Mouse (Mus musculus) mouse embryonic stem cell (cell line): Measurements from ENCODE around the gene Uqcc2.

Source experiments
- in situ Hi-C, 2 experiments: fragments of 300-500 bp; cut with MboI; formaldehyde crosslinking; loops; 1 replicate in 1 of 2; 3 replicates in 1 of 2; pipeline ENCODE4 v1.14.3; 2019 to 2020; ENCODE audit warnings: low sequenced_read_pairs in 2 of 2, low pct_unique_long_range_greater_than_20kb in 1 of 2, mixed read lengths in 1 of 2; ENCODE audit not compliant: unreplicated experiment in 1 of 2

The Uqcc2 gene

GRCm38 (mm10) chr17:27131240-27131665 lies 2.5 kb downstream of the Uqcc2 start:
- in situ Hi-C loops = no loop called here

- in situ Hi-C loops = no loop called here
Measured at GRCm38 (mm10) chr17:27130246-27130645, 3.5 kb downstream of the Uqcc2 start.

- in situ Hi-C loops = no loop called here
Measured at GRCm38 (mm10) chr17:27129819-27130218, 3.9 kb downstream of the Uqcc2 start.

GRCm38 (mm10) chr17:27129291-27129690 lies 4.4 kb downstream of the Uqcc2 start:
- in situ Hi-C loops = no loop called here

GRCm38 (mm10) chr17:27128189-27128588 lies 5.5 kb downstream of the Uqcc2 start:
- in situ Hi-C loops = no loop called here

GRCm38 (mm10) chr17:27126974-27127373 lies 6.7 kb downstream of the Uqcc2 start:
- in situ Hi-C loops = no loop called here

GRCm38 (mm10) chr17:27125669-27126202 lies 8.0 kb downstream of the Uqcc2 start:
- in situ Hi-C loops = no loop called here

GRCm38 (mm10) chr17:27125185-27125584 lies 8.5 kb downstream of the Uqcc2 start:
- in situ Hi-C loops = no loop called here

GRCm38 (mm10) chr17:27123813-27124375 lies 9.8 kb downstream of the Uqcc2 start:
- in situ Hi-C loops = no loop called here

- in situ Hi-C loops = no loop called here
Measured at GRCm38 (mm10) chr17:27123103-27123502, 10.6 kb downstream of the Uqcc2 start.

GRCm38 (mm10) chr17:27122701-27123100 lies 11.0 kb downstream of the Uqcc2 start:
- in situ Hi-C loops = no loop called here

GRCm38 (mm10) chr17:27121781-27122180 lies 11.9 kb downstream of the Uqcc2 start:
- in situ Hi-C loops = no loop called here

GRCm38 (mm10) chr17:27121266-27121665 lies 12.4 kb downstream of the Uqcc2 start:
- in situ Hi-C loops = no loop called here

GRCm38 (mm10) chr17:27120561-27121024 lies 13.1 kb downstream of the Uqcc2 start:
- in situ Hi-C loops = no loop called here

- in situ Hi-C loops = no loop called here
Measured at GRCm38 (mm10) chr17:27119954-27120353, 13.8 kb downstream of the Uqcc2 start.

GRCm38 (mm10) chr17:27119540-27119895 lies 14.2 kb downstream of the Uqcc2 start:
- in situ Hi-C loops = no loop called here

GRCm38 (mm10) chr17:27118676-27119539 lies 14.8 kb downstream of the Uqcc2 start:
- in situ Hi-C loops = no loop called here

- in situ Hi-C loops = no loop called here
Measured at GRCm38 (mm10) chr17:27110072-27110471, 23.6 kb downstream of the Uqcc2 start.

GRCm38 (mm10) chr17:27107936-27108335 lies 25.8 kb downstream of the Uqcc2 start:
- in situ Hi-C loops = loop anchor here in 1 of 2 experiments (5.0 kb wide), 1 partner anchor 76 kb away; no protein-coding TSS in a partner anchor
